ENCODE assay signal across 11 mouse cellular contexts in the genomic region with DNA sequence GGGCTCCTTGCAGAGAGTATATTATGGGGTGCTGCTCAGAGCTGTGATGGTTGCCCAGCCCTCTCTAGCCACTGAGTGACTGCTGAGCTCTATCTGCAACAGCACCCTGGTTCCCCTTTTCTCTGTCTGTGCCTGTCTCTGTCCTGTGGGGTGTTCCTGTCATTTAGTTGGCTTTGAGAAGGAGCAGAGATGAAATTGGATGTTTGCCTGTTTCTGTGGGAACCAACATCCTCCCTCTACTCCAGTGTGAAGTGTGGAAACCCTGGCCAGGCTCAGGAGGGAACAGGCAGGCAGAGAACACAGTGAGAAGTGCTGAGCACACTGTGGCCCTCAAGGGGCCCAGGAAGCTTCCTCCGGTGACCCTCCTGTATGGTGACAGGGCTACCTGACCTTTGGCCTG. TPM values are rescaled to one million over a fixed set of nuclear protein-coding genes. Genes with fewer than 3 reads are reported as not detected.
DNase-seq lines count a peak whose midpoint lies in the region; ATAC-seq and TF ChIP-seq lines count a peak whose summit lies in the region.
"Had no signal": no experiment of that assay in that cellular context is flagged by ENCODE, and none has a peak within 500 bp of the region (broad histone marks: within the 10 kb centered on the region; RNA-seq: fewer than 3 reads in every experiment).

No protein-coding gene starts in this region.

- peaks cover 2% of the 10 kb centered on the region; the same call in 1 of the 2 replicates for H3K4me1 ChIP-seq in bone marrow, adult 2 months (ENCODE audit: control insufficient read depth, insufficient read depth, low read length)

- ATAC-seq in common myeloid progenitor, adult 5-6 weeks (replicated peaks; ENCODE audit: low read depth, poor library complexity, severe bottlenecking): peak; percentile 87

- peak; percentile 16 to 31 for DNase-seq in left cerebral cortex, adult 18-20 months (ENCODE audit: low spot score in 2 of 2)
- no peak for DNase-seq in left cerebral cortex, adult 8-10 months (ENCODE audit: low spot score in 2 of 2)
- peak; percentile 39 for DNase-seq in lung, postnatal 36 days
- DNase-seq in urinary bladder, postnatal 25 days (ENCODE audit: low spot score): no peak
- no peak for DNase-seq in retina, embryonic 14.5 days (ENCODE audit: low spot score)
- DNase-seq: cerebellum, postnatal 14 days; kidney, adult 9 months; thymus, postnatal 25 days had no signal

- TF ChIP-seq CTCF in bone marrow, adult 2 months (IDR thresholded peaks at IDR 0.05; ENCODE audit: control insufficient read depth, insufficient read depth, low read length): no peak

- no peak overlapping the region for H3K4me3 ChIP-seq in bone marrow, adult 2 months (replicated peaks; ENCODE audit: control insufficient read depth, low read depth, low read length)
- H3K4me3 ChIP-seq: limb, embryonic 10.5 days had no signal

- WGBS in bone marrow, adult 2 months: 13% methylated on average over 1 of the region's 1 CpGs

- peak overlapping the region; percentile 1 for H3K27ac ChIP-seq in bone marrow, adult 2 months (ENCODE audit: control insufficient read depth, insufficient read depth, low read depth, low read length, poor library complexity)
- H3K27ac ChIP-seq: limb, embryonic 10.5 days had no signal

- TF ChIP-seq POLR2A in bone marrow, adult 2 months (IDR thresholded peaks at IDR 0.05; ENCODE audit: borderline replicate concordance, control insufficient read depth, low read depth, low read length): no peak

RNA-seq across cellular contexts. Expression of a gene that starts 40.8 kb away (rescaled TPM):
- 10 to 100 TPM; 28.3 to 37.8 TPM for total RNA-seq in left cerebral cortex, adult 18-20 months (2021)
- total RNA-seq in left cerebral cortex, adult 8-10 months (2022): 10 to 100 TPM; 14.3 to 21.7 (median 18.2) TPM
- polyA plus RNA-seq in bone marrow, adult 2 months (2011; ENCODE audit: insufficient read depth, insufficient read length, low replicate concordance, missing spikeins): 24.1 and 42.9 TPM in 2 replicates
- total RNA-seq in common myeloid progenitor, adult 5-6 weeks (2017): 21.1 and 29.5 TPM in 2 replicates

Comparison
In these comparisons a context has a peak if more than half of its experiments do, and no peak if none do; other contexts are left out.
1. DNase-seq: peak in left cerebral cortex, adult 18-20 months (2 of 2) and lung, postnatal 36 days (single experiment); none in left cerebral cortex, adult 8-10 months (0 of 2), urinary bladder, postnatal 25 days (single experiment) and retina, embryonic 14.5 days (single experiment).